Mouse (Mus musculus): ENCODE measurements around the gene Banp.

The Banp gene

GRCm38 (mm10) chr8:121926266-121926665 lies 23.3 kb upstream of the Banp start:
- DNase-seq (ENCODE audit: low spot score), result no peak

- peak; percentile 60 for DNase-seq (ENCODE audit: low spot score)
These were observed 22.2 kb upstream of the Banp start for GRCm38 (mm10) chr8:121927316-121927715.

GRCm38 (mm10) chr8:121930047-121930446 lies 19.5 kb upstream of the Banp start:
- DNase-seq (ENCODE audit: low spot score), result no peak

GRCm38 (mm10) chr8:121931571-121931970 lies 18.0 kb upstream of the Banp start:
- DNase-seq (ENCODE audit: low spot score), result no peak

GRCm38 (mm10) chr8:121932026-121932667 lies 17.4 kb upstream of the Banp start:
- no peak for DNase-seq (ENCODE audit: low spot score)

- DNase-seq (ENCODE audit: low spot score), result no peak
These were observed 16.7 kb upstream of the Banp start for GRCm38 (mm10) chr8:121932668-121933520.

- peak; percentile 46 for DNase-seq (ENCODE audit: low spot score)
These were observed 15.0 kb upstream of the Banp start for GRCm38 (mm10) chr8:121934506-121934905.

- no peak for DNase-seq (ENCODE audit: low spot score)
These were observed 14.6 kb upstream of the Banp start for GRCm38 (mm10) chr8:121934923-121935322.

- DNase-seq (ENCODE audit: low spot score), result peak; percentile 82
These were observed 13.9 kb upstream of the Banp start for GRCm38 (mm10) chr8:121935341-121936294.

- no peak for DNase-seq (ENCODE audit: low spot score)
These were observed 13.2 kb upstream of the Banp start for GRCm38 (mm10) chr8:121936391-121936790.

- no peak for DNase-seq (ENCODE audit: low spot score)
These were observed 10.8 kb upstream of the Banp start for GRCm38 (mm10) chr8:121938732-121939131.

GRCm38 (mm10) chr8:121943057-121943540 lies 6.5 kb upstream of the Banp start:
- no peak for DNase-seq (ENCODE audit: low spot score)

GRCm38 (mm10) chr8:121943716-121944115 lies 5.8 kb upstream of the Banp start:
- DNase-seq (ENCODE audit: low spot score), result no peak

- DNase-seq (ENCODE audit: low spot score), result no peak
These were observed 4.7 kb upstream of the Banp start, which contains the start of gene Car5a for GRCm38 (mm10) chr8:121944831-121945230. Gene Car5a (minus strand): TSS chr8:121944904.

GRCm38 (mm10) chr8:121946351-121946750 lies 3.2 kb upstream of the Banp start:
- DNase-seq (ENCODE audit: low spot score), result no peak

GRCm38 (mm10) chr8:121947047-121947752 lies 2.4 kb upstream of the Banp start:
- DNase-seq (ENCODE audit: low spot score), result no peak

GRCm38 (mm10) chr8:121947753-121948141 lies 1.8 kb upstream of the Banp start:
- peak; percentile 86 for DNase-seq (ENCODE audit: low spot score)

GRCm38 (mm10) chr8:121948321-121949145 lies 1.0 kb upstream of the Banp start:
- no peak for DNase-seq (ENCODE audit: low spot score)

- DNase-seq (ENCODE audit: low spot score), result peak; percentile 98
These were observed 595 bp downstream of the Banp start for GRCm38 (mm10) chr8:121949941-121950748.
